22 mouse cellular contexts compared by ENCODE assay signal in genomic region chr3:148933160-148933559, GRCm38 (mm10). TPM values are rescaled to one million over a fixed set of nuclear protein-coding genes. Genes with fewer than 3 reads are reported as not detected.
DNase-seq lines count a peak whose midpoint lies in the region; ATAC-seq lines count a peak whose summit lies in the region.
"Had no signal": no experiment of that assay in that cellular context is flagged by ENCODE, and none has a peak within 500 bp of the region (broad histone marks: within the 10 kb centered on the region; RNA-seq: fewer than 3 reads in every experiment).

No protein-coding gene starts in this region.

- ATAC-seq in granulocyte monocyte progenitor cell, adult 5-6 weeks (replicated peaks; ENCODE audit: poor library complexity, severe bottlenecking): peak; percentile 99
- ATAC-seq in midbrain, embryonic 11.5 days (ENCODE audit: low FRiP score): no peak
- ATAC-seq: forebrain, embryonic 14.5 days had no signal

- no peaks in the 10 kb centered on the region for H3K36me3 ChIP-seq in megakaryocyte, embryonic 14.5 days (replicated peaks; ENCODE audit: low read length)
- H3K36me3 ChIP-seq in midbrain, embryonic 11.5 days (ENCODE audit: control insufficient read depth, insufficient read depth, low read length): no peaks in the 10 kb centered on the region
- H3K36me3 ChIP-seq: embryonic facial prominence, embryonic 15.5 days; G1E; hindbrain, embryonic 15.5 days had no signal

- DNase-seq in heart, adult 11 months: peak; percentile 5
- no peak for DNase-seq in heart, adult 9 months (ENCODE audit: low spot score in 2 of 2)
- DNase-seq in midbrain, embryonic 11.5 days (ENCODE audit: low spot score, missing footprints): no peak
- DNase-seq in thymus, postnatal 25 days: no peak
- DNase-seq in ovary, postnatal 36 days (ENCODE audit: low spot score): no peak
- no peak for DNase-seq in heart, adult 8-10 months (ENCODE audit: low spot score)
- DNase-seq: adrenal gland, postnatal 10 days; cerebellum, adult 18-20 months; cerebellum, adult 9-11 months; embryo, embryonic 11 days; gastrocnemius, adult 2 months; gastrocnemius, postnatal 25 days; heart, adult 18-20 months had no signal

- H3K9ac ChIP-seq in midbrain, embryonic 11.5 days (ENCODE audit: low read length): no peak overlapping the region
- H3K9ac ChIP-seq: embryonic facial prominence, embryonic 15.5 days; heart, embryonic 12.5 days; hindbrain, embryonic 15.5 days had no signal

- no peak overlapping the region for H3K4me2 ChIP-seq in midbrain, embryonic 11.5 days
- H3K4me2 ChIP-seq: embryonic facial prominence, embryonic 15.5 days; heart, embryonic 12.5 days; hindbrain, embryonic 15.5 days had no signal

- no peak overlapping the region for H3K27ac ChIP-seq in midbrain, embryonic 11.5 days (ENCODE audit: low read depth, low read length)
- H3K27ac ChIP-seq: embryonic facial prominence, embryonic 15.5 days; forebrain, embryonic 10.5 days; gastrocnemius, adult 2 months; hindbrain, embryonic 15.5 days had no signal

- peak overlapping the region; percentile 65 for H3K4me3 ChIP-seq in megakaryocyte, embryonic 14.5 days (replicated peaks)
- H3K4me3 ChIP-seq in midbrain, embryonic 11.5 days (ENCODE audit: low read depth, low read length): no peak overlapping the region
- H3K4me3 ChIP-seq: embryonic facial prominence, embryonic 15.5 days; erythroblast, embryonic 14.5 days; forebrain, embryonic 10.5 days; gastrocnemius, adult 2 months; heart, embryonic 12.5 days; hindbrain, embryonic 15.5 days had no signal

- no peaks in the 10 kb centered on the region for H3K27me3 ChIP-seq in megakaryocyte, embryonic 14.5 days (replicated peaks)
- H3K27me3 ChIP-seq in midbrain, embryonic 11.5 days (ENCODE audit: control insufficient read depth, insufficient read depth, low read length): no peaks in the 10 kb centered on the region
- H3K27me3 ChIP-seq: embryonic facial prominence, embryonic 15.5 days; heart, embryonic 12.5 days; hindbrain, embryonic 15.5 days had no signal

- H3K9me3 ChIP-seq in megakaryocyte, embryonic 14.5 days: no peaks in the 10 kb centered on the region
- H3K9me3 ChIP-seq in midbrain, embryonic 11.5 days (ENCODE audit: control insufficient read depth, low read length): no peaks in the 10 kb centered on the region
- H3K9me3 ChIP-seq: embryonic facial prominence, embryonic 15.5 days; forebrain, embryonic 10.5 days; heart, embryonic 12.5 days; hindbrain, embryonic 15.5 days had no signal

- H3K4me1 ChIP-seq in megakaryocyte, embryonic 14.5 days: peaks cover 32% of the 10 kb centered on the region
- H3K4me1 ChIP-seq in midbrain, embryonic 11.5 days (ENCODE audit: control insufficient read depth, insufficient read depth, low read length): peaks cover 2% of the 10 kb centered on the region; the same call in 1 of the 2 replicates
- H3K4me1 ChIP-seq: embryonic facial prominence, embryonic 15.5 days had no signal

- WGBS in midbrain, embryonic 11.5 days: 91% methylated on average over 6 of the region's 6 CpGs

RNA-seq across cellular contexts. Expression of gene Adgrl2, which starts 57.2 kb away (rescaled TPM):
- total RNA-seq in granulocyte monocyte progenitor cell, adult 5-6 weeks (2014; fragmentation: Nextera tagmentation): 5.7 and 10.0 TPM in 2 replicates
- 4.2 and 4.6 TPM in 2 replicates for total RNA-seq in granulocyte monocyte progenitor cell, adult 5-6 weeks (2017)
- polyA plus RNA-seq in megakaryocyte, embryonic 14.5 days (2012; ENCODE audit: insufficient read depth, low replicate concordance): 5.4 and 12.3 TPM in 2 replicates
- polyA plus RNA-seq in midbrain, embryonic 11.5 days (2014; fragmentation: Nextera tagmentation; extraction: Ambion mirVana): 124 and 131 TPM in 2 replicates
- total RNA-seq in heart, adult 8-10 months (2022): 10 to 100 TPM; 49.7 to 58.2 (median 51.3) TPM
- polyA plus RNA-seq: G1E had no signal

Comparison
In these comparisons a context has a peak if more than half of its experiments do, and no peak if none do; other contexts are left out.
1. RNA of gene Adgrl2, which starts 57.2 kb away (total RNA-seq): 49.7 to 58.2 TPM in heart, adult 8-10 months; 4.2 to 10.0 TPM in granulocyte monocyte progenitor cell, adult 5-6 weeks; every median in the first group is over 4 times any median in the second.